Mouse (Mus musculus) stomach, embryonic 15.5 days (tissue): ENCODE data around the gene Apol9a. TPM values are rescaled to one million over a fixed set of nuclear protein-coding genes. Genes with fewer than 3 reads are reported as not detected.
"Not testable (repeated sequence)": the region's sequence is repeated elsewhere in the genome, so short reads cannot be mapped to it uniquely, and the experiment has no call there.

Source experiments
- ATAC-seq: fragments of 200-750 bp; cut with Nextera tagmentation; 2 replicates; pipeline ENCODE4 v1.8.0; 2017; ENCODE audit warnings: low read depth, moderate number of reproducible peaks, moderate TSS enrichment; ENCODE audit not compliant: insufficient read depth, low FRiP score
- H3K27ac ChIP-seq: fragments of 300-500 bp; sonication (generic); 2 replicates; pipeline ENCODE4 v1.5.1; 2015; ENCODE audit warnings: mild to moderate bottlenecking, inconsistent platforms
- H3K27me3 ChIP-seq: fragments of 300-500 bp; sonication (generic); replicated peaks from 2 replicates; pipeline ENCODE4 v1.6.1; 2015; ENCODE audit warnings: inconsistent platforms
- H3K36me3 ChIP-seq: fragments of 300-500 bp; sonication (generic); 2 replicates; pipeline ENCODE4 v1.6.1; 2015; ENCODE audit warnings: inconsistent platforms
- H3K4me1 ChIP-seq: fragments of 300-500 bp; sonication (generic); 2 replicates; pipeline ENCODE4 v1.6.1; 2015; ENCODE audit warnings: inconsistent platforms
- H3K4me2 ChIP-seq: fragments of 300-500 bp; sonication (generic); 2 replicates; pipeline ENCODE4 v1.6.1; 2015; ENCODE audit warnings: mild to moderate bottlenecking, inconsistent platforms
- H3K4me3 ChIP-seq: fragments of 300-500 bp; sonication (generic); replicated peaks from 2 replicates; pipeline ENCODE4 v1.5.1; 2015; ENCODE audit warnings: inconsistent platforms
- H3K9ac ChIP-seq: fragments of 300-500 bp; sonication (generic); 2 replicates; pipeline ENCODE4 v1.6.1; 2015; ENCODE audit warnings: inconsistent platforms
- H3K9me3 ChIP-seq: fragments of 300-500 bp; sonication (generic); 2 replicates; pipeline ENCODE4 v1.6.1; 2016; ENCODE audit warnings: inconsistent platforms
- WGBS: fragments of 180-500 bp; shearing (Covaris S2); methylation state at CpG from one replicate; pipeline ENCODE4 v1.1.7; 2015; 5-methylcytosine and 5-hydroxymethylcytosine counted together
- polyA plus RNA-seq: library from polyadenylated mRNA; unstranded; fragments of >200 nt; fragmentation: Nextera tagmentation; extraction: Ambion mirVana; gene quantifications from 2 replicates; pipeline ENCODE4 v1.2.1, GENCODE M21; 2015

The Apol9a gene
- polyA plus RNA-seq: 0.14 and 0.27 TPM in 2 replicates

DNA sequence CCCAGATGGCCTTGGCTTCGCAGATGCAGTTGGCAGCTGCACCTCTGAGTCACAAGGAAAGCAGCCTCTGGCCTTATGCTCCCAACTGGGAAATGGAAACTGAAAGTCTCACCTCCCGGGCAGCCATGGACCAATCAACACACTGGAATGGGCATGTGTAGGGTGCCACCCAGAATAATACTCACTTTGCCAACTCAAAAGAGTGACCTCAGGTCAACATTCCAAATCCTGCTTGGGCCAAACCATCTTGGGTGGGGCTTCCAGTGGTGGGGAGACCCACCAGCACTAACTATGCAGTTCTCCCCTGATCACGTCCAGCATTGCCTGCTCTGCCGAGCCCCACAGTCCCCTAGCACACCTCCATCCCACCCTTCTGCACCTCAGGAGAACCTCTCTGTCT, at the start of gene Apol9a:
TSS of gene Apol9a (minus strand) at position 101 of the 400 bp plus-strand sequence.
- not testable (repeated sequence) for H3K4me3 ChIP-seq, H3K9ac ChIP-seq, ATAC-seq, H3K9me3 ChIP-seq, H3K36me3 ChIP-seq, H3K27me3 ChIP-seq, H3K27ac ChIP-seq, H3K4me2 ChIP-seq, H3K4me1 ChIP-seq
- 63% methylated on average over 1 of the region's 4 CpGs for WGBS

DNA sequence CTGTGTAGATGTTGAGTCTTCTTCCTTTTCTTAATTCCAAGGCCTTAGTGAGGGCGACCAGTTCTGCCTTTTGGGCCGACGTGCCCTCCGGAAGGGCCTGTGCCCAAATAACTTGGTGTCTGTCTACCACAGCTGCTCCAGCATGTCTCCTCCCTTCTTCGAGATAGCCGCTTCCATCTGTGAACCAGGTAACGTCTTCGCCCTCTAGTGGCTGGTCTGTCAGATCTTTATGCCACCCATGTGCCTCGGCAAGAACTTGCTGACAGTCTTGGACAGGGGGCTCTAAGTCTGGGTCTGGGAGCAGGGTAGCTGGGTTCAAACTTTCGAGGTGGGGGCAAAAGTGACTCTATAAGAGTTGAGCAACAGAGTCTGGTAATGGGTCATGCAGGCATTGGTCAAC, 39.0 kb upstream of the Apol9a start:
- not testable (repeated sequence) for H3K36me3 ChIP-seq, H3K4me2 ChIP-seq, H3K27me3 ChIP-seq, H3K9me3 ChIP-seq, H3K4me3 ChIP-seq, H3K9ac ChIP-seq, H3K27ac ChIP-seq, ATAC-seq, H3K4me1 ChIP-seq
- WGBS: 52% methylated on average over 10 of the region's 10 CpGs

- H3K27me3 ChIP-seq, H3K36me3 ChIP-seq, H3K9me3 ChIP-seq, H3K9ac ChIP-seq, H3K27ac ChIP-seq, H3K4me2 ChIP-seq, ATAC-seq, H3K4me3 ChIP-seq, H3K4me1 ChIP-seq: not testable (repeated sequence)
- WGBS: 79% methylated on average over 2 of the region's 2 CpGs
Observed at GRCm38 (mm10) chr15:77447392-77447791, 36.5 kb upstream of the Apol9a start, which contains the start of gene Apol7b. Gene Apol7b (minus strand): TSS chr15:77447492.

DNA sequence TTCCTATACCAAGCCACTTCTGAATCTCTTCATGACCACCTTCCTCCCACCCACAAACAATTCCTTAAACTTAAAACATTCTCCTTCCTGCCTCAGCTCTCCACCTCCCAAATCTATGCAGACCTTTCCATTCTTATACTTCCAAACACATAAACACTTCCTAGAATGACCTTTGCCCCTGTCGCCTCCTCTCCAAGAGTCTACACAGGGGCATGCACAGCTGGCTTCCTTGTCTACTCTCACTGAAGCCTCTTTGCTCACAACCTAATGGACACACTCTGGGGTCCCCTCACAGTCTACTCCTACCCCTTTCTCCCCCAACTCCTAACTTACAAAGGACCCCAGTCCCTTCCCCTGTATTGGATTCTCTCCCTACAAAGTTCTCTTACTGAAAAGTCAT, 34.7 kb upstream of the Apol9a start:
- not testable (repeated sequence) for H3K4me3 ChIP-seq, H3K9ac ChIP-seq, H3K36me3 ChIP-seq, H3K4me2 ChIP-seq, H3K27me3 ChIP-seq, H3K27ac ChIP-seq, H3K4me1 ChIP-seq, ATAC-seq, H3K9me3 ChIP-seq
- WGBS: 60% methylated on average over 1 of the region's 1 CpGs

- not testable (repeated sequence) for ATAC-seq, H3K9ac ChIP-seq, H3K9me3 ChIP-seq, H3K27ac ChIP-seq, H3K27me3 ChIP-seq, H3K36me3 ChIP-seq, H3K4me1 ChIP-seq, H3K4me3 ChIP-seq, H3K4me2 ChIP-seq
- WGBS: 80% methylated on average over 8 of the region's 8 CpGs
Observed at GRCm38 (mm10) chr15:77444746-77445145, 33.8 kb upstream of the Apol9a start.

GRCm38 (mm10) chr15:77428690-77429448, 17.9 kb upstream of the Apol9a start:
- not testable (repeated sequence) for H3K4me3 ChIP-seq, H3K4me1 ChIP-seq, H3K9ac ChIP-seq, H3K9me3 ChIP-seq, H3K4me2 ChIP-seq, H3K36me3 ChIP-seq, H3K27me3 ChIP-seq, H3K27ac ChIP-seq
- 42% methylated on average over 9 of the region's 10 CpGs for WGBS
- 0 out of 2 replicates have a peak, but pooled peaks have one; percentile 53 for ATAC-seq

DNA sequence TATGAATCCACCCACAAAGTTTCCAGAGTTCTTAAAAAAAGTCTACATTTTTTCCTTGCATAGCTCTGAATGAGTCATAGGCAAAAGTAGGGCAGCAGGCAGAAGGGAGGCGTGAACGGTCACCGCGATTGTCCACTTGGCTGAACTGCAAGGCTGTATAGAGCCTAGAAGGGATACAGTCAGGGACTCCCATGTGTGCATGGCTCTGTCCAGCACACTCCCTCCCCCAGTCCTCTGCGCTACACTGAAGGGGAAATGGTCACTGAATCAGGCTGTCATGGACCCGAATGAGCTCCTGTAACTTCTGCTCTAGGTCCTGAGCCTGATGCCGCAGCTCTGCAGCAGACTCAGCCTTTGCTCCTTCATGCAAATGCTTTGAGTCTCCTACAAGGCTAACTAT, 12.0 kb upstream of the Apol9a start:
- not testable (repeated sequence) for H3K27ac ChIP-seq, ATAC-seq, H3K4me3 ChIP-seq, H3K9me3 ChIP-seq, H3K27me3 ChIP-seq, H3K36me3 ChIP-seq, H3K9ac ChIP-seq, H3K4me1 ChIP-seq, H3K4me2 ChIP-seq
- WGBS: 58% methylated on average over 3 of the region's 7 CpGs

- WGBS: no CpG with 5 or more reads among the region's 3 CpGs
- not testable (repeated sequence) for H3K27me3 ChIP-seq, H3K9ac ChIP-seq, ATAC-seq, H3K4me3 ChIP-seq, H3K4me1 ChIP-seq, H3K36me3 ChIP-seq, H3K27ac ChIP-seq, H3K4me2 ChIP-seq, H3K9me3 ChIP-seq
Observed at GRCm38 (mm10) chr15:77419657-77420056, 8.7 kb upstream of the Apol9a start.

DNA sequence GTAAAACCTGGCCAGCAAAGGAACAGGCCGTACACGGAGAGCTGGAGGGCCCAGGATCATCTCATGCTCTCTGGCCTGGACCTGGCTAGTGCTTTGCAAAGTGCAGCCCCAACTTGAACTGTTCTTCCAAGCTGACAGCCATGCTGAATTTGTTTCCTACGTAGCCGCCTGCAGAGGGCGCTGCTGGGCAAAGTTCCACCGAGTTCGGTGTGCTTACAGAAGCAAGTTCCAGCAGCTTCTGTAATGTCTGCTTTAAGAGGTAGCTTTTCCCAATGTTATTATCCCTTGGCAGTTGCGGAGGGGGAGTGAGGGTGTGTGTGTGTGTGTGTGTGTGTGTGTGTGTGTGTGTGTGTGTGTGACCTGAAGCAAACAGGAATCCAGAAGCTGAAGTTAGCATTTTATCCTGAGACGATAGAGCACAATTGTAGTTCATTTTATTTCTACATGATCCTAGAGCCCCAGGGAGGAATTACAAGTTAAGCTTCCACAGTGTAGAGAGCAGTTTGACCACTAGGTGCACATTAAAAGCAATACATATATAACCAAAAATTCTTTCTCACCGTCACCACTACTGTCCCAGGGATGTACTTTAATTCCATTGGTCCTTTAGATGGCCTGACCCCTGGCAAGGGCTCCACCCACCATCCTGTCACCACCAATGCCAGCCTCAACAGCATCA, 5.9 kb upstream of the Apol9a start:
- not testable (repeated sequence) for H3K4me3 ChIP-seq, H3K27me3 ChIP-seq, H3K27ac ChIP-seq, H3K4me2 ChIP-seq, ATAC-seq, H3K9ac ChIP-seq, H3K4me1 ChIP-seq, H3K36me3 ChIP-seq, H3K9me3 ChIP-seq
- 17% methylated on average over 5 of the region's 10 CpGs for WGBS

DNA sequence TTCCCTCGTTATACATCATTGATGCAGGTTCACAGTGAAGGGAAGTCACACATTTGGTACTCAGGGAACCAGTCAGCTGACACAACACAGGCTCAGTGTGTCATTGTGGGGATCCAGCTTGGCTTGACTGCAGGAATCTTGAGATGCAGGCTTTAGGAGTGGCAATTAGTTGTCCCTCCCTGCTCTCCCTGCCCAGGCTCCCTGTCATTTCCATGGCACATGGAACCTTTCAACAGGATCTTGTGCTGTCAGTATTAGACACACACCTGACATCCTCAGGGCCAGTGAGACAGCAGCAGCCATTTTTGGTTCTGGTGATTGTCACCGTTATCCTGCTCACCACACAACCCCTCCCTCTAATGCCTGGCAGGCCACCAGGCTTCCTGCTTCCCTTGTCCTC, 4.7 kb upstream of the Apol9a start:
- not testable (repeated sequence) for ATAC-seq, H3K36me3 ChIP-seq, H3K27me3 ChIP-seq, H3K9ac ChIP-seq, H3K4me1 ChIP-seq, H3K9me3 ChIP-seq, H3K27ac ChIP-seq, H3K4me3 ChIP-seq, H3K4me2 ChIP-seq
- WGBS: 65% methylated on average over 2 of the region's 2 CpGs

- 11% methylated on average over 4 of the region's 4 CpGs for WGBS
- H3K9ac ChIP-seq, H3K9me3 ChIP-seq, H3K36me3 ChIP-seq, ATAC-seq, H3K27ac ChIP-seq, H3K27me3 ChIP-seq, H3K4me3 ChIP-seq, H3K4me1 ChIP-seq, H3K4me2 ChIP-seq: not testable (repeated sequence)
Observed at GRCm38 (mm10) chr15:77412695-77413094, 1.8 kb upstream of the Apol9a start.

GRCm38 (mm10) chr15:77406370-77406769, 4.6 kb downstream of the Apol9a start:
- not testable (repeated sequence) for H3K9ac ChIP-seq, ATAC-seq, H3K4me2 ChIP-seq, H3K4me1 ChIP-seq, H3K27ac ChIP-seq, H3K4me3 ChIP-seq, H3K9me3 ChIP-seq, H3K27me3 ChIP-seq, H3K36me3 ChIP-seq
- 60% methylated on average over 10 of the region's 10 CpGs for WGBS
